Mouse (Mus musculus) macrophage (primary cell): Measurements from ENCODE around the gene Hbb-bh2. TPM values are rescaled to one million over a fixed set of nuclear protein-coding genes. Genes with fewer than 3 reads are reported as not detected.

Experiments used
- H3K27ac ChIP-seq: fragments of 350-480 bp; formaldehyde crosslinking; 2 replicates; pipeline ENCODE4 v1.9.0; 2021
- H3K36me3 ChIP-seq: fragments of 350-480 bp; formaldehyde crosslinking; 2 replicates; pipeline ENCODE4 v1.9.0; 2021; ENCODE audit errors: inconsistent target
- H3K4me3 ChIP-seq: fragments of 350-480 bp; formaldehyde crosslinking; 2 replicates; pipeline ENCODE4 v1.9.0; 2021; ENCODE audit errors: inconsistent target
- H3K79me2 ChIP-seq: fragments of 350-480 bp; formaldehyde crosslinking; 2 replicates; pipeline ENCODE4 v1.9.0; 2021; ENCODE audit errors: inconsistent target
- WGBS: methylation state at CpG from one replicate; pipeline ENCODE4 v1.1.7; 2026; ENCODE audit warnings: inconsistent platforms; ENCODE audit not compliant: missing documents; 5-methylcytosine and 5-hydroxymethylcytosine counted together
- polyA plus RNA-seq: library from polyadenylated mRNA; stranded (reverse); fragments of 250-400 nt; gene quantifications from 3 replicates; pipeline ENCODE4 v1.2.4, GENCODE M21; 2018; ENCODE audit warnings: inconsistent platforms

Gene Hbb-bh2
- polyA plus RNA-seq, 1 experiment from 2014 or later: not detected

DNA sequence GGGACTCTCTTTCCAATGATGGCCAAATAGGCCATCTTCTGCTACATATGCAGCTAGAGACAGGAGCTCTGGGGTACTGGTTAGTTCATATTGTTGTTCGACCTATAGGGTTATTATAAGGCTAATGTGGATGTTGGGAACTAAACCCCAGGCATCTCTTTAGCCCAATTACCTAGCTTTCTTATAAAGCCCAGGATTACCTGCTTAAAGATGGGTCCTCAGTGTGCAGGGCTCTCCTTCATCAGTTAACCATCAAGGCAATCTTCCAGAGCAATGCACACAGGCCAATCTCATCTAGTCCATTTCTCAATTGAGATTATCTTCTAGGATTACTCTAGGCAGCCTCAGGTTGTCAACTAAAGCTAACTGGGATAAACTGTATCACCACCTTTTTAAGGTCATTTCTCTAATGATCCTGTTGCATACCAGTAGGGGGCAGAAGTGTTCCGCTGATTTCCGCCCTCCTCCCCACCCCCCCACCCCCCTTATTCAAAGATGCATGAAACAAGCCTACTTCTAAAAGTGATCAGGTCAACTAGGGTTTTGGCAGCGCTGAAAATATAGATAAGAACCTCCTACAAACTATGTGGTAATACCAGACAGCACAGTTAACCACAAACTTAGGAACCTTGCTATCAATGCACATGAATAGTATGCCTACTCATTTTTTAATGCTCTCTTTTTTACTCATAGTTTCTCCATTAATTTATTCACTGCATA is 47.5 kb downstream of the Hbb-bh2 start:
- Histone ChIP-seq H3K27ac (no peak overlapping the region), H3K4me3 (no peak overlapping the region), H3K36me3 (no peaks in the 10 kb centered on the region), H3K79me2 (no peaks in the 10 kb centered on the region)
- WGBS: 17% methylated on average over 4 of the region's 4 CpGs

- Histone ChIP-seq H3K4me3 (no peak within 1 kb of the TSS), H3K27ac (no peak within 1 kb of the TSS), H3K36me3 (no peaks in the 10 kb centered on the region), H3K79me2 (no peaks in the 10 kb centered on the region)
- 88% methylated on average over 1 of the region's 3 CpGs for WGBS
Measured at GRCm38 (mm10) chr7:103791721-103792120, 48.6 kb downstream of the Hbb-bh2 start, which contains the start of gene Olfr67. Olfr67 (minus strand) TSS chr7:103791821.

Other genes starting within 250 kb of the Hbb-bh2 start
- not detected in 3 replicates for gene Olfr619, start 239.9 kb downstream of the Hbb-bh2 start, polyA plus RNA-seq
- gene Olfr620, start 228.0 kb downstream of the Hbb-bh2 start, polyA plus RNA-seq: not detected in 3 replicates
- gene Olfr622, start 197.8 kb downstream of the Hbb-bh2 start, polyA plus RNA-seq: not detected in 3 replicates
- not detected in 3 replicates for gene Olfr623, start 176.8 kb downstream of the Hbb-bh2 start, polyA plus RNA-seq
- gene Olfr624, start 169.3 kb downstream of the Hbb-bh2 start, polyA plus RNA-seq: 0.09 to 0.15 TPM (median 0.09 TPM) in 3 replicates
- gene Olfr625-ps1, start 157.8 kb downstream of the Hbb-bh2 start, polyA plus RNA-seq: not detected in 3 replicates
- gene Olfr243, start 125.8 kb downstream of the Hbb-bh2 start, polyA plus RNA-seq: not detected in 3 replicates
- gene Olfr628, start 110.1 kb downstream of the Hbb-bh2 start, polyA plus RNA-seq: not detected in 3 replicates
- gene Olfr629, start 95.6 kb downstream of the Hbb-bh2 start, polyA plus RNA-seq: not detected in 3 replicates
- gene Olfr630, start 83.2 kb downstream of the Hbb-bh2 start, polyA plus RNA-seq: not detected in 3 replicates
- not detected in 3 replicates for gene Olfr69, start 68.9 kb downstream of the Hbb-bh2 start, polyA plus RNA-seq
- not detected in 3 replicates for gene Olfr68, start 60.8 kb downstream of the Hbb-bh2 start, polyA plus RNA-seq
- gene Olfr67, start 48.7 kb downstream of the Hbb-bh2 start, polyA plus RNA-seq: not detected in 3 replicates
- gene Hbb-bt, start 26.5 kb downstream of the Hbb-bh2 start, polyA plus RNA-seq: not detected in 3 replicates
- gene Hbb-bs, start 12.4 kb downstream of the Hbb-bh2 start, polyA plus RNA-seq: not detected in 3 replicates
- gene Hbb-bh1, start 2.6 kb upstream of the Hbb-bh2 start, polyA plus RNA-seq: not detected in 3 replicates
- gene Hbb-y, start 12.7 kb upstream of the Hbb-bh2 start, polyA plus RNA-seq: not detected in 3 replicates
- not detected in 3 replicates for gene Olfr66, start 45.7 kb upstream of the Hbb-bh2 start, polyA plus RNA-seq
- gene Olfr64, start 54.0 kb upstream of the Hbb-bh2 start, polyA plus RNA-seq: not detected in 3 replicates
- not detected in 3 replicates for gene Olfr65, start 63.0 kb upstream of the Hbb-bh2 start, polyA plus RNA-seq
- gene Olfr631, start 88.3 kb upstream of the Hbb-bh2 start, polyA plus RNA-seq: not detected in 3 replicates
- not detected in 3 replicates for gene Olfr632, start 93.8 kb upstream of the Hbb-bh2 start, polyA plus RNA-seq
- gene Olfr633, start 103.9 kb upstream of the Hbb-bh2 start, polyA plus RNA-seq: not detected in 3 replicates
- not detected in 3 replicates for gene Olfr635, start 130.6 kb upstream of the Hbb-bh2 start, polyA plus RNA-seq
- not detected in 3 replicates for gene Olfr638, start 158.2 kb upstream of the Hbb-bh2 start, polyA plus RNA-seq
- not detected in 3 replicates for gene Olfr639, start 176.8 kb upstream of the Hbb-bh2 start, polyA plus RNA-seq
- not detected in 3 replicates for gene Olfr640, start 185.1 kb upstream of the Hbb-bh2 start, polyA plus RNA-seq
- gene Olfr641, start 194.9 kb upstream of the Hbb-bh2 start, polyA plus RNA-seq: not detected in 3 replicates
- not detected in 3 replicates for gene Olfr642, start 212.1 kb upstream of the Hbb-bh2 start, polyA plus RNA-seq
- gene 4930516K23Rik, start 220.9 kb upstream of the Hbb-bh2 start, polyA plus RNA-seq: not detected in 3 replicates
- not detected in 3 replicates for gene Olfr644, start 231.3 kb upstream of the Hbb-bh2 start, polyA plus RNA-seq
- gene Olfr645, start 244.9 kb upstream of the Hbb-bh2 start, polyA plus RNA-seq: not detected in 3 replicates